Mouse (Mus musculus): ENCODE measurements around the gene 1700074P13Rik.
"Not testable (repeated sequence)": the region's sequence is repeated elsewhere in the genome, so short reads cannot be mapped to it uniquely, and the experiment has no call there.

The 1700074P13Rik gene

DNA sequence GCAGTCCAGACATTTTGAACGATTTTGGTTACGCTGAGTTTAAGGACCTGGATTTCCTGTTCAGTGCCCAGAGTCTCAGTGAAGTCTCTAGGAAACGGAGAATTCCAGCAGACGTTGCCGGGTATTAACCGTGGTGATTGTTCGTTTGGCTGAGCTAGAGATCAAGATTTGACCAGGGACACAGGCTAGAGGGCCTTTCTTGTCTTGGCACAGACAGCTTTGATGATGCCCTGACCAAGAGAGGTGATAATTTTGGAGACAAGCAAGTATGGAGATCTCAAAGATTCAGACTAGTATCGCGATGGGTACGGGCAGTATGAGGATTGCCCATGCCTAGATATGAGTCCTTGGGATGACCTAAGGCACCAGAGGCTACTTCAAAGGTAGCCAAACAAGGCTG lies at the start of gene 1700074P13Rik:
Gene 1700074P13Rik (minus strand): TSS at position 101 of the 400 bp plus-strand sequence.
- no peak for DNase-seq (ENCODE audit: low spot score in 2 of 2)

GRCm38 (mm10) chr6:40964454-40964853 lies 24.1 kb upstream of the 1700074P13Rik start, which contains the start of gene 1810009J06Rik:
Gene 1810009J06Rik, plus strand, starts transcription at chr6:40964754.
- not testable (repeated sequence) for DNase-seq (ENCODE audit: low spot score in 2 of 2)

DNA sequence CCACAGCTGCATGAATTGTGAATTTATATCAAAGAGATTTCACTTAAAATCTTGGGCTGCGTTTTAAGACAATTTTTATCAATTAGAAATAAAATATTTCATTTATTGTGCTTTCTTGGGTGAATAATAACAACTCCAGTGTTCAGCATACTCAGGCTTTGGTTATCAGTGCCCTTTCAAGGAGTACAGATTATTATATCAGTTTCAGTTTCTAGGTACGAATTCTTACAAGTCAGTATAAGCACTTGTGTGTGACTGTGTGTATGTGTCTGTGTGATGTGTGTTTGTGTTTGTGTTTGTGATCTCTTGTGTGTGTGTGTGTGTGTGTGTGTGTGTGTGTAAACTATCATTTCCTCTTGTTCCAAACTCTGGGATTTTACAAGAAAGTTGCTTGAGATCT lies 13.4 kb upstream of the 1700074P13Rik start:
- DNase-seq (ENCODE audit: low spot score in 2 of 2), result no peak

GRCm38 (mm10) chr6:40951770-40952169 lies 11.4 kb upstream of the 1700074P13Rik start, which contains the start of gene Gm4744:
Gene Gm4744, minus strand, starts transcription at chr6:40951870.
- no peak for DNase-seq (ENCODE audit: low spot score in 2 of 2)

GRCm38 (mm10) chr6:40919954-40920353 lies 20.4 kb downstream of the 1700074P13Rik start:
- no peak for DNase-seq (ENCODE audit: low spot score in 2 of 2)

GRCm38 (mm10) chr6:40900287-40900686 lies 40.1 kb downstream of the 1700074P13Rik start, which contains the start of gene Prss58:
Gene Prss58, minus strand, starts transcription at chr6:40900387.
- no peak for DNase-seq (ENCODE audit: low spot score in 2 of 2)

GRCm38 (mm10) chr6:40894716-40895115 lies 45.6 kb downstream of the 1700074P13Rik start:
- DNase-seq (ENCODE audit: low spot score in 2 of 2), result no peak

DNA sequence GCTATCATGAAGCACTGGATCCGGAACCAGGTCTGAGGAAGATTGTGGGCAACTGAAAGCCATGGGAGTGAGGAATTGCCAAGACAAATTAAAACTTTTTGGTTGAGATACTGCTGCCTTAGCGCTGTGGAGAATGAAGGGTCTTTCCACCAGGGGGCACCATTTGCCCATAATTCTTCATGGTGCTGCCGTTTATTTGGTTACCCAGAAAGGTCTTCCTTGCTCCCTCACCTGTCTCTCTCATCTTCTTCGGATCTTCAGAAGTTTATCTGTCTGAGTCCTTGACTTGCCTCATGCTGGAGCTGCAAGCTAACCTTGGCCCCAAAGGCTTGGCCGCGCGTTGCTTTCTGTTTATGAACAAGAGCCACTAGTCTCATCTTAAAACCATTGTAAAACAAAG lies 46.8 kb downstream of the 1700074P13Rik start:
- no peak for DNase-seq (ENCODE audit: low spot score in 2 of 2)

- no peak for DNase-seq (ENCODE audit: low spot score in 2 of 2)
Observed at GRCm38 (mm10) chr6:40891754-40892153, 48.6 kb downstream of the 1700074P13Rik start.

DNA sequence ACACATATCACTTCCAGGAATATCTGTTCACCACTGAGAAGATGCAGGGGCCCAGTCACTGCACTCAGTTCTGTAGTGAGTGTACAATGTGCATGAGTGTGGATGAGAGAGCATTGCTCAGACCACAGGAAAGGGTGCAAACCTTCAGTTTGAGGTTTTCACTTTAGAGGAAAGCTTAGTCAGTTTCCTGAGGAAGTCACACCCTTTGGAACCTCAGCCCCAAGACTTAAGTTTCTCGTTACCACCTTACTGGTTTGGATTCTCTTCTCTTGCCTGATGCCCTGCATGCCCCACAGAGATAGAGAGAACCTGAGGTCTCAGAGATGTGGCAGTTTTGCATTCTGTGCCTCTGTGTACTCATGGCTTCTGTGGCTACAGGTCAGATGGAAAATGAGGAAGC lies 49.4 kb downstream of the 1700074P13Rik start:
- no peak for DNase-seq (ENCODE audit: low spot score in 2 of 2)

DNA sequence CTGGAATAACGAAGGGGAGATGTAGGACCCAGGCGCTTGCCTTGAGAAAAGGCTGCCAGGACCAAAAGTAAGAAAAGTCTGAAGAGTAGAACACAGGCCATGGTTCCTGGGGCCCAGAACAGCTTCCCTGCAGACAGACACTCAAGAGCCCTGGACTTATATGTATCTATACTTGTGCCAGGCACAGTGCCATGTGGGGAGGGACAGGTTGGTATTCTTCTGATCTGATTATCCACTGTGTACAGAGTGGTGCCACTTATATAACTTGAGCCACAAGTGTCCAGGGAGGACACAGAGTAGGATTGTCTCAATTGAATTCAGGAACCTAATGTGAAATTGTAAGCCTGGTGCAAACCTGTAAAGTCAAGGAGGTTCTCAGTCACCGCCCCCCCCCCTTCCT lies 53.0 kb downstream of the 1700074P13Rik start, which contains the start of gene Moxd2:
Gene Moxd2 (minus strand): TSS at position 101 of the 400 bp plus-strand sequence.
- DNase-seq (ENCODE audit: low spot score in 2 of 2), result no peak

Measured in right cerebral cortex, postnatal 36 days (tissue).